Mouse (Mus musculus) embryonic fibroblast, embryonic 13.5 days (primary cell): ENCODE measurements around the gene Ggt6. TPM values are rescaled to one million over a fixed set of nuclear protein-coding genes. Genes with fewer than 3 reads are reported as not detected.

Experiments used
- H3K27ac ChIP-seq: 2 replicates; pipeline ENCODE4 v1.5.1; 2012; ENCODE audit warnings: low read length, control low read depth, inconsistent platforms; ENCODE audit not compliant: insufficient read depth
- H3K4me1 ChIP-seq: 2 replicates; pipeline ENCODE4 v1.6.1; 2011; ENCODE audit warnings: low read length; ENCODE audit not compliant: control insufficient read depth, insufficient read depth
- H3K4me3 ChIP-seq: 2 replicates; pipeline ENCODE4 v1.5.1; 2011; ENCODE audit warnings: mild to moderate bottlenecking, control low read depth, low read length; ENCODE audit not compliant: insufficient read depth
- CTCF ChIP-seq: IDR thresholded peaks from 2 replicates; pipeline ENCODE4 v1.5.1; 2011; ENCODE audit warnings: mild to moderate bottlenecking, control low read depth, low read length, moderate library complexity, borderline replicate concordance; ENCODE audit not compliant: insufficient read depth
- POLR2A ChIP-seq: IDR thresholded peaks from 2 replicates; pipeline ENCODE4 v1.6.1; 2011; ENCODE audit warnings: low read depth, mild to moderate bottlenecking, control low read depth, low read length, moderate library complexity
- polyA plus RNA-seq: library from polyadenylated mRNA; stranded (reverse); fragments of >200 nt; gene quantifications from 2 replicates; pipeline ENCODE4 v1.2.4, GENCODE M21; 2011; ENCODE audit warnings: low read depth; ENCODE audit not compliant: missing spikeins, insufficient read length

Ggt6 gene
- polyA plus RNA-seq, 1 experiment = not detected

DNA sequence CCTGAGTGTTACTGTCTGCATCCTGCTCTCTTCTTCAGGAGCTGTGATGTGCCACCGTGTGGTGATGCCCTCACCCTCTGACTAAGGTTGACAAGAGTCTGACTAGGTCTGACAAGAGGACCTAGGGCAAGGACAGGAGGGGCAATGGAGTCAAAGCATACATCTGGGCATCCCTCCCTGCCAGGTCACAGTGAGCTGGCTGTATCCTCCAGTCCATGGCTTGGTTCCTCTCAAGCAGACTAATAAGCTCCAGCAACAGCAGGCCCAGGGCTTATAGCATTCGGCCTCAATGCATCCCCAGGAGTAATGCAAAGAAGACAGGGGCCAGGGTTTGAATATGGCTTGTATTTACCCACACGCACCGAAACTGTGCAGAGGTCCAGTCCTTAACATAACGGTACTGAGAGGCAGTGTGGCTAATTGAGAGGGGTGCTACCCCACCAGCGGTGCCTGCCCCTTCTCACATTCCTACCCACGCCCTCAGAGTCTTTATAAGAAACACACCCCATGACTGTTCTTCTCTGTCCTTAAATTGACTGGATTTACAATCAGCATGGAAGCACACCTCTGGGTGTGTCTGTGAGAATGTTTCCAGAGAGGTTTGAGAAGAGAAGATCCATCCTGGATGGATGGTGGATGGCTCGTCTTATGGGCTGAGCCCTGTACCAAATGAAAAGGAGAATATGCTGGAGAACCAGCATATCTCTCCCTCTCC lies 37.4 kb upstream of the Ggt6 start:
- no peak for TF ChIP-seq CTCF
- TF ChIP-seq POLR2A = no peak
- no peak overlapping the region for H3K4me3 ChIP-seq
- H3K27ac ChIP-seq = no peak overlapping the region
- no peaks in the 10 kb centered on the region for H3K4me1 ChIP-seq

GRCm38 (mm10) chr11:72401068-72401467 lies 34.3 kb upstream of the Ggt6 start:
- Histone ChIP-seq H3K4me3 (no peak overlapping the region), H3K27ac (no peak overlapping the region), H3K4me1 (no peaks in the 10 kb centered on the region)
- no peak for TF ChIP-seq POLR2A
- TF ChIP-seq CTCF = no peak

DNA sequence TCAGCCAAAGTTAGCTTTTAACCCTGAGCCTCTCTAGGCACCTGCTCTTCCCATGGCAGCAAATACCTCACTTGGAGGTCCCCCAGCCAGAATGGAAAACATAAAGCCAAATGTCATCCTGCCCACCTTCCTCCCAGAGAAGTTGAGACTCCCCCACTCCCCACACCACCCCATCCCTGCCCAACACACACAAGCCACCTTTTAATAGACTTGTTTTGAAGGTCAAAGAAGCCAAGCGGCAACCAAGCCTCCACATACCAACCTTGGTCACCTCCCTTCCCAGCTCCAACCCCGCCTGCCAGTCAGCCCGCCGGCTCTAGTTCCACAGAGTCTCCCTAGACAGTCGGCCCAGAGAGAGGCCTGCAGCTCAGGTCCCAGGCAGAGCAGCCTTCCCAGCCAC lies 33.3 kb upstream of the Ggt6 start:
- TF ChIP-seq POLR2A = no peak
- no peak for TF ChIP-seq CTCF
- H3K27ac ChIP-seq = no peak overlapping the region
- no peak overlapping the region for H3K4me3 ChIP-seq
- no peaks in the 10 kb centered on the region for H3K4me1 ChIP-seq

DNA sequence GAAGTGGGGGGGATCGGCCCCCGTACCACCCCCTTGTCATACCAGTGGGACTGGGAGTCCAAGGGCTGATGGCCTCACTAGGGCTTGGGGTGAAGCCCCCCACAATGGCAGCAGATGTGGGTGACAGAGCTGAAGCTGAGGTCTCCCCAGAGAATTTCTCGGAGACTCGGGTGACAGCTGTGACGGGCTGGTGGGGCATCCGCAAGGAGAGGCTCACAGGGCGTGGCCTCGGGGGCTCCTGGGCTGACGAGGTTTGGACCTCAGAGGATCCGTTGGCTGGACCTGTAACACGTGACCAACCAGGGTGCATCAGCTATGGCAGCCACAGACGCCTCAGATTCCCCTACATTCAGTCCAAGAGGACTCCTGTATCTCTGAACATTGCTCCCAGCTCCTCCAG lies 32.4 kb upstream of the Ggt6 start:
- Histone ChIP-seq H3K4me1 (no peaks in the 10 kb centered on the region), H3K4me3 (no peak overlapping the region), H3K27ac (no peak overlapping the region)
- no peak for TF ChIP-seq CTCF
- no peak for TF ChIP-seq POLR2A

DNA sequence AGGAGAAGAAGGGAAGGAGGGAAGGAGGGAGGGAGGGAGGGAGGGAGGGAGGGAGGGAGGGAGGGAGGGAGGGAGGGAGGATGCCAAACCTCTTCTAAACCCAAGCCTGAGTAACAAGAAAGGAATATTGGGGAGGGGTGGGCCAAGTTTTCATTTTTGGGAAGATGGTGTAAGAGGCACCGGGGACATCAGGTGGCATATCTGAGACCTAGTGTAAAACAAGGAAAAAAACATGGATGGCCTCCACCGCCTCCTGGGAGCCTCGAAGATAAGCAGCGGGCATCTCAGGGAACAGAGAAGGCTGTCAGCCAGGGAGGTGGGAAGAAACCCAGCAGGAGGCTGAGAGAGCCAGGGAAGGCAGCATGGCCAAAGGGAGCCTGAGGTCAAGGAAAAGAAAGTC lies 29.8 kb upstream of the Ggt6 start:
- Histone ChIP-seq H3K4me1 (no peaks in the 10 kb centered on the region), H3K27ac (no peak overlapping the region), H3K4me3 (no peak overlapping the region)
- TF ChIP-seq CTCF = no peak
- TF ChIP-seq POLR2A = no peak

GRCm38 (mm10) chr11:72406079-72406675 lies 29.1 kb upstream of the Ggt6 start:
- Histone ChIP-seq H3K27ac (no peak overlapping the region), H3K4me1 (peaks cover 5% of the 10 kb centered on the region; the same call in 1 of the 2 replicates), H3K4me3 (no peak overlapping the region)
- TF ChIP-seq CTCF (no peak), POLR2A (no peak)

- no peak overlapping the region for H3K4me3 ChIP-seq
- no peak overlapping the region for H3K27ac ChIP-seq
- peaks cover 5% of the 10 kb centered on the region; the same call in 1 of the 2 replicates for H3K4me1 ChIP-seq
- TF ChIP-seq CTCF (no peak), POLR2A (no peak)
Observed at GRCm38 (mm10) chr11:72407081-72407480, 28.2 kb upstream of the Ggt6 start.

GRCm38 (mm10) chr11:72407574-72407973 lies 27.8 kb upstream of the Ggt6 start:
- TF ChIP-seq POLR2A (no peak), CTCF (no peak)
- Histone ChIP-seq H3K27ac (no peak overlapping the region), H3K4me3 (no peak overlapping the region), H3K4me1 (peaks cover 5% of the 10 kb centered on the region; the same call in 1 of the 2 replicates)

- Histone ChIP-seq H3K4me3 (no peak overlapping the region), H3K4me1 (peaks cover 5% of the 10 kb centered on the region; the same call in 1 of the 2 replicates), H3K27ac (no peak overlapping the region)
- no peak for TF ChIP-seq CTCF
- TF ChIP-seq POLR2A = no peak
Observed at GRCm38 (mm10) chr11:72408451-72409170, 26.7 kb upstream of the Ggt6 start.

GRCm38 (mm10) chr11:72409649-72410385 lies 25.5 kb upstream of the Ggt6 start:
- H3K4me3 ChIP-seq = no peak overlapping the region
- H3K27ac ChIP-seq = no peak overlapping the region
- peaks cover 5% of the 10 kb centered on the region; the same call in 1 of the 2 replicates for H3K4me1 ChIP-seq
- TF ChIP-seq CTCF = no peak
- TF ChIP-seq POLR2A = no peak
